Mouse (Mus musculus) kidney, adult 2 months (tissue): ENCODE measurements at regions not wholly inside any gene's neighbourhood (a gene's known extent, or its start where the extent isn't known, plus 50 kb on each side); places are given as distances from the start of the nearest gene placed in this dataset.

Experiments
- DNase-seq: peaks from one replicate; pipeline ENCODE4 v3.0.0; 2021
- H3K27ac ChIP-seq: fragments of 200-500 bp; 2 replicates; pipeline ENCODE4 v1.5.1; 2012; ENCODE audit warnings: low read depth, low read length, control low read depth, inconsistent platforms; ENCODE audit not compliant: insufficient read depth
- H3K27me3 ChIP-seq: fragments of 200-500 bp; replicated peaks from 2 replicates; pipeline ENCODE4 v1.6.1; 2012; ENCODE audit warnings: mild to moderate bottlenecking, moderate library complexity, low read length, inconsistent platforms; ENCODE audit not compliant: control insufficient read depth, insufficient read depth
- H3K36me3 ChIP-seq: fragments of 200-500 bp; 2 replicates; pipeline ENCODE4 v1.6.1; 2012; ENCODE audit warnings: mild to moderate bottlenecking, moderate library complexity, low read length, inconsistent platforms; ENCODE audit not compliant: control insufficient read depth, insufficient read depth
- H3K4me1 ChIP-seq: fragments of 200-500 bp; 2 replicates; pipeline ENCODE4 v1.6.1; 2011; ENCODE audit warnings: low read length; ENCODE audit not compliant: control insufficient read depth, insufficient read depth
- H3K4me3 ChIP-seq: fragments of 200-500 bp; 2 replicates; pipeline ENCODE4 v1.5.1; 2011; ENCODE audit warnings: mild to moderate bottlenecking, low read depth, low read length, control low read depth; ENCODE audit not compliant: insufficient read depth
- CTCF ChIP-seq: fragments of 200-500 bp; conservative IDR thresholded peaks from 2 replicates; pipeline ENCODE4 v1.5.1; 2011; ENCODE audit warnings: low read depth, mild to moderate bottlenecking, control low read depth, low read length, moderate library complexity, mixed read lengths; ENCODE audit not compliant: insufficient read depth, insufficient read length
- POLR2A ChIP-seq: fragments of 200-500 bp; IDR thresholded peaks from one replicate; pipeline ENCODE4 v1.6.1; 2011; ENCODE audit warnings: low read depth, low read length, control low read depth
- WGBS: fragments of 180-500 bp; shearing (Covaris S2); methylation state at CpG from one replicate; pipeline ENCODE4 v1.1.7; 2018; 5-methylcytosine and 5-hydroxymethylcytosine counted together

DNA sequence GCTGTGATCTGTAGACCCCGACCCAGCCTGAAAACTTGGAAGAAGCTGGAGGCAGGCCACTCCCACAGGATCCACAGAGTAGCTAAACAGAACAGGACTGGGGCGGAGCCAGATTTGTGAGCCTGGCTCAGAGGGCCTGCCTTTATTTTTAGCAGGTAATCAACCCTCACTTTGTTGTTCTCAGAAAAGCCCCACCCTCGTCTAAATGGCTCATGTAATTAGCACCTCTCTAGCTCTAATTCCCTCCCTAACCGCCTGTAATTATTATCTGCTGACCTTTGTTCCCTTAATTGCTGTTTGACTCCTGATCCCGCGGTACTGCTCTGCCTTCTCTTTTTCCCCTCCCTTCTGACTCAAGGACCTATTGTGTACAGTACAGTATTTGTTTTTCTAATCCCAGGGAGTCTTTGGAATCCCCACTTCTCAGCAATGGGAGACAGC lies 95.6 kb upstream of the Bdnf start:
- WGBS: 3% methylated on average over 6 of the region's 6 CpGs
- Histone ChIP-seq H3K27ac (no peak overlapping the region), H3K27me3 (no peaks in the 10 kb centered on the region), H3K36me3 (no peaks in the 10 kb centered on the region), H3K4me3 (no peak overlapping the region), H3K4me1 (no peaks in the 10 kb centered on the region)
- DNase-seq: peak; percentile 2
- TF ChIP-seq CTCF: no peak
- no peak for TF ChIP-seq POLR2A

DNA sequence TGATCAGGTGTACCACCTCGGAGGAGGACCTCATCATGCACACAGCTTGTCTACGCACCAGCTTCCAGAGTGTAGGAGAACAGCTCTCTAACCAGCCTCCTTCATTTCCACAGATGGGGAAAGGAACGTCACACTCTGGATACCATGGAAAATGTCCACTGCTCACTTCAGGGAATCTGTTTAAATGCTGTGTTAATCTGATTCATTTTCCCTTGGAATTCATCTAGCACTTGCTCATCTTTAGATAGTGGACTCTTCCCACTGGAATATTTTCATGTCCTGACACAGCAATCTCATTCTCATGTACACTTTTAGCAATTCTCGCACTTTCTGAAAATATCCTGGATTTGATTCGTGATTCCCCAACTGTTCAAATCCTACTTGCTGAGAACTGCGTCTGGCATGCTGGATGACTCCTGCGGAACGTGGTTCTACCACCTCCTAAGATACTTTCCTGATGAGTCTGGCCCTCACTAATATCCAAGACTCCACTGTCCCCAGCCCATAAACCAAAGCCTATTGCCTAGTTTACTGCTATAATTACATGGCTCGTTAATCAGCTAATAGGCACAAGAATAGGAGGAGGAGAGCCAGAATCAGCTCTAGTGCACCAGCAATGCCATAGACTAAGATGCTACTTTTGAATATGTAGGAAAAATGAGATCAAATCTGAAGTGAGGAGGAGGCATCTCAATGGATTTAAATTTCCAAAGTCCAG lies 56.0 kb upstream of the Bdnf start:
- Histone ChIP-seq H3K4me1 (no peaks in the 10 kb centered on the region), H3K36me3 (no peaks in the 10 kb centered on the region), H3K27me3 (no peaks in the 10 kb centered on the region), H3K4me3 (no peak overlapping the region), H3K27ac (no peak overlapping the region)
- WGBS: 36% methylated on average over 9 of the region's 9 CpGs
- no peak for TF ChIP-seq POLR2A
- no peak for TF ChIP-seq CTCF
- DNase-seq: no peak

DNA sequence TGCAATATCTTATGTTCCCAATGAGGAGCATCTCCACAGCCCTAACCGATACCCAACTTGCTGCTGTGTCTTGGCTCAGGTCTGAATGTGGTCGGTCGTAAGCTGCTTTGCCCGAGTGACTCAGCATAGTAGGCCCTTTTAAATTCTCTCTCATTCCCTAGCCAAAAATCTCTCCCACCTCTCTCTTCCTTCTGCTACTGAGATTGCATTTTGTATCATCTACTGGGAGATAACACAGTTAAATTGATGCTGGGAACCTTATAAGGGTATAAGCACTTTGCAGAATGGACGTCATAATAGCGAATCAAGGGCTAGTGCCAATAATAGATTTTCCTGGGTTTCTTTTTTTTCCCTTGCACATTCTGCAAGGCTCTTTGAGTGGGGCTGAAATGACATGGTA lies 54.8 kb upstream of the Bdnf start:
- Histone ChIP-seq H3K36me3 (no peaks in the 10 kb centered on the region), H3K27ac (no peak overlapping the region), H3K27me3 (no peaks in the 10 kb centered on the region), H3K4me1 (no peaks in the 10 kb centered on the region), H3K4me3 (no peak overlapping the region)
- TF ChIP-seq CTCF (no peak), POLR2A (no peak)
- 82% methylated on average over 6 of the region's 6 CpGs for WGBS
- DNase-seq: no peak

DNA sequence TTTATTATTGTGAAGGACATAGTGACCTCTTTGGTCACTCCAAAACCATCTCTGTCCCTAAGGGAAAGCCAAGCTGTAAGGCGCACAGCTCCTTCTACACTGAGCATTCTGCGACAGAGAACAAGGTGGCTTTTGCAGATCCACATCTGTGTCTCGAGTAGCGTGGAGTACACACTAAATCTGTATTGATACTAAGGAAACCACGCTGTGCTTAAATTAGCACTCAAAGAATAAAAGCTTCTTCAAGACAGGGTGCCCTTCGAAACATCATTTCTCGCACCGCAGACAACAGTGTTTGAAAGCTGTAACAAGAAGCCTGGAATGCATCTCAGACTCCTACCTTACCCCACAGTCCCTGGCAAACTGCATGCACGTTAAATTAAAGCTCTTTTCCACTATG lies 52.9 kb upstream of the Bdnf start:
- no peak for TF ChIP-seq POLR2A
- TF ChIP-seq CTCF: no peak
- DNase-seq: no peak
- Histone ChIP-seq H3K27me3 (no peaks in the 10 kb centered on the region), H3K36me3 (no peaks in the 10 kb centered on the region), H3K27ac (no peak overlapping the region), H3K4me3 (no peak overlapping the region), H3K4me1 (no peaks in the 10 kb centered on the region)
- WGBS: 59% methylated on average over 9 of the region's 9 CpGs
